ENCODE assay signal across 11 mouse cellular contexts in genomic region chr6:87915939-87916338, GRCm38 (mm10). TPM values are rescaled to one million over a fixed set of nuclear protein-coding genes. Genes with fewer than 3 reads are reported as not detected.
DNase-seq lines count a peak whose midpoint lies in the region; ATAC-seq and TF ChIP-seq lines count a peak whose summit lies in the region.
"Had no signal": no experiment of that assay in that cellular context is flagged by ENCODE, and none has a peak within 500 bp of the region (broad histone marks: within the 10 kb centered on the region; RNA-seq: fewer than 3 reads in every experiment).

No protein-coding gene starts in this region.

- TF ChIP-seq RAD21 in CH12.LX (IDR thresholded peaks at IDR 0.05; ENCODE audit: low read depth, low read length): peak; percentile 7

- H3K27me3 ChIP-seq in CH12.LX (replicated peaks): no peaks in the 10 kb centered on the region

- TF ChIP-seq CTCF in CH12.LX (conservative IDR thresholded peaks at IDR 0.05 in 1 of 2, IDR thresholded peaks at IDR 0.05 in 1 of 2; ENCODE audit: low read depth in 2 of 2, low read length in 2 of 2): 0 out of 4 replicates have a peak, but pooled peaks of 1 of the 2 experiments have one; percentile 5

- dilution Hi-C loops in CH12.LX (cut with MboI; ENCODE audit: extremely low pct_ligation_motif_present, extremely low pct_unique_long_range_greater_than_20kb, low sequenced_read_pairs): no loop called here

- peaks cover 12 to 51% of the 10 kb centered on the region in 2 experiments for H3K4me1 ChIP-seq in CH12.LX (ENCODE audit: control insufficient read depth in 1 of 2, insufficient read depth in 2 of 2)

- H3K4me2 ChIP-seq in CH12.LX (ENCODE audit: insufficient read depth, low read depth, poor library complexity, severe bottlenecking): peak overlapping the region; percentile 96

- no peaks in the 10 kb centered on the region for H3K79me2 ChIP-seq in CH12.LX (replicated peaks; ENCODE audit: control insufficient read depth, extremely low read depth, insufficient read depth, poor library complexity, severe bottlenecking)

- no peak overlapping the region for H3K9ac ChIP-seq in CH12.LX (ENCODE audit: insufficient read depth, low read depth)

- peaks cover 19 to 34% of the 10 kb centered on the region in 2 experiments for H3K36me3 ChIP-seq in CH12.LX (replicated peaks in 1 of 2; ENCODE audit: control insufficient read depth in 1 of 2, insufficient read depth in 1 of 2, low read length in 1 of 2)

- peak overlapping the region in 1 of 3 experiments; percentile 29 for H3K4me3 ChIP-seq in CH12.LX (replicated peaks in 1 of 3; ENCODE audit: low read depth in 2 of 3, low read length in 2 of 3, poor library complexity in 1 of 3)

- ATAC-seq in neutrophil, adult 5-6 weeks (ENCODE audit: extremely low read depth, insufficient number of reproducible peaks, low FRiP score, poor library complexity, severe bottlenecking): peak; percentile 76

- peak; percentile 100 for TF ChIP-seq EP300 in CH12.LX (IDR thresholded peaks at IDR 0.05; ENCODE audit: low read length)

- peaks cover 12% of the 10 kb centered on the region for H3K9me3 ChIP-seq in CH12.LX (replicated peaks; ENCODE audit: low read length)

- DNase-seq in lung, postnatal 25 days (ENCODE audit: low spot score): peak; percentile 40
- no peak for DNase-seq in lung, postnatal 4 days
- peak; percentile 94 for DNase-seq in CH12.LX (ENCODE audit: extremely low read depth)
- DNase-seq in c-Kit-positive CD71-negative TER-119-negative erythroid progenitor cells, embryonic 14.5 days (ENCODE audit: low read depth): peak; percentile 75
- DNase-seq in layer of hippocampus, adult 8-10 months (ENCODE audit: low spot score in 2 of 2): no peak
- DNase-seq in cerebellum, adult 18-20 months: no peak
- DNase-seq: cerebellum, adult 11 months; heart, postnatal 14 days; kidney, postnatal 10 days; lung, adult 18-20 months had no signal

- TF ChIP-seq POLR2A in CH12.LX (IDR thresholded peaks at IDR 0.05; ENCODE audit: low read depth, low read length): no peak

- in situ Hi-C loops in CH12.LX (cut with MboI; ENCODE audit: low pct_ligation_motif_present, low pct_unique_long_range_greater_than_20kb, low sequenced_read_pairs): loop anchor here (25.0 kb wide), 1 partner anchor 171 kb away; the partner anchor contains the start of gene Rpn1

- H3K27ac ChIP-seq in CH12.LX (ENCODE audit: insufficient read depth, low read depth): peak overlapping the region; percentile 69

TF ChIP-seq in CH12.LX, 34 proteins besides CTCF, POLR2A, EP300 and RAD21:
- TF ChIP-seq ZMIZ1 (IDR thresholded peaks at IDR 0.05; ENCODE audit: low read depth, low read length) (no peak), SIN3A (IDR thresholded peaks at IDR 0.05; ENCODE audit: low read length) (peak; percentile 99), JUN (IDR thresholded peaks at IDR 0.05; ENCODE audit: insufficient read depth, low read depth, low read length) (peak; percentile 99), ETS1 (conservative IDR thresholded peaks at IDR 0.05; ENCODE audit: low read depth, low read length) (peak; percentile 100), MAX (IDR thresholded peaks at IDR 0.05; ENCODE audit: low read length) (peak; percentile 91), MYC (IDR thresholded peaks at IDR 0.05; ENCODE audit: low read depth, low read length) (peak; percentile 97), KAT2A (IDR thresholded peaks at IDR 0.05; ENCODE audit: insufficient replicate concordance, low read length) (no peak), CHD2 (IDR thresholded peaks at IDR 0.05; ENCODE audit: low read length) (peak; percentile 90), BHLHE40 (IDR thresholded peaks at IDR 0.05; ENCODE audit: low read depth, low read length) (peak; percentile 96), E2F4 (IDR thresholded peaks at IDR 0.05; ENCODE audit: insufficient replicate concordance, low read depth, low read length) (peak; percentile 34; the same call in 1 of the 2 replicates), RCOR1 (conservative IDR thresholded peaks at IDR 0.05; ENCODE audit: low read depth, low read length) (peak; percentile 98), HCFC1 (IDR thresholded peaks at IDR 0.05; ENCODE audit: low read depth, low read length) (peak; percentile 32; the same call in 1 of the 2 replicates), MAZ (IDR thresholded peaks at IDR 0.05; ENCODE audit: low read depth, low read length) (peak; percentile 69; the same call in 1 of the 2 replicates), SMC3 (IDR thresholded peaks at IDR 0.05; ENCODE audit: low read depth, low read length) (no peak), MXI1 (IDR thresholded peaks at IDR 0.05; ENCODE audit: low read depth, low read length) (peak; percentile 96), MEF2A (IDR thresholded peaks at IDR 0.05; ENCODE audit: borderline replicate concordance, low read depth, low read length) (peak; percentile 94), POLR2AphosphoS2 (IDR thresholded peaks at IDR 0.05; ENCODE audit: low read depth, low read length) (no peak), PAX5 (IDR thresholded peaks at IDR 0.05; ENCODE audit: low read length) (no peak), ZNF384 (IDR thresholded peaks at IDR 0.05; ENCODE audit: low read depth, low read length) (peak; percentile 97), MAFK (IDR thresholded peaks at IDR 0.05; ENCODE audit: insufficient replicate concordance, low read length) (peak; percentile 87), TCF12 (IDR thresholded peaks at IDR 0.05; ENCODE audit: low read depth, low read length) (peak; percentile 95), IRF4 (IDR thresholded peaks at IDR 0.05; ENCODE audit: low read depth, low read length) (peak; percentile 99), ZKSCAN1 (IDR thresholded peaks at IDR 0.05; ENCODE audit: borderline replicate concordance, low read depth, low read length) (no peak), TBP (conservative IDR thresholded peaks at IDR 0.05; ENCODE audit: low read depth, low read length) (0 out of 2 replicates have a peak, but pooled peaks have one; percentile 59), CHD1 (IDR thresholded peaks at IDR 0.05; ENCODE audit: low read depth, low read length) (no peak), JUND (conservative IDR thresholded peaks at IDR 0.05; ENCODE audit: low read depth, low read length) (peak; percentile 100)
TF ChIP-seq in CH12.LX: peak in this region for 19.

RNA-seq across cellular contexts. Expression of gene Hmces, which starts 2.2 kb away (rescaled TPM):
- total RNA-seq in CH12.LX (2012; rRNA removed) (8.4 and 11.8 TPM in 2 replicates), CH12.LX (2014; rRNA removed) (0.31 and 0.73 TPM in 2 replicates)
- polyA plus RNA-seq in CH12.LX (2012; ENCODE audit: insufficient read length, low read depth): 0.99 and 1.4 TPM in 2 replicates
- 41.1 and 63.9 TPM in 2 replicates for total RNA-seq in neutrophil, adult 5-6 weeks (2017)
- 10 to 100 TPM; 24.1 to 26.4 (median 26.1) TPM for total RNA-seq in layer of hippocampus, adult 8-10 months (2022)

RNA-seq across cellular contexts. Expression of gene Copg1, which starts 28.3 kb away (rescaled TPM):
- total RNA-seq in CH12.LX (2012; rRNA removed) (85.1 and 99.3 TPM in 2 replicates), CH12.LX (2014; rRNA removed) (75.6 and 78.3 TPM in 2 replicates)
- polyA plus RNA-seq in CH12.LX (2012; ENCODE audit: insufficient read length, low read depth): 81.3 and 91.9 TPM in 2 replicates
- 67.4 and 77.5 TPM in 2 replicates for total RNA-seq in neutrophil, adult 5-6 weeks (2017)
- 100 to 1,000 TPM; 243 to 262 (median 251) TPM for total RNA-seq in layer of hippocampus, adult 8-10 months (2022)

Comparison
In these comparisons a context has a peak if more than half of its experiments do, and no peak if none do; other contexts are left out.
1. DNase-seq: peak in lung, postnatal 25 days (single experiment), CH12.LX (single experiment) and c-Kit-positive CD71-negative TER-119-negative erythroid progenitor cells, embryonic 14.5 days (single experiment); none in lung, postnatal 4 days (0 of 2), layer of hippocampus, adult 8-10 months (0 of 2) and cerebellum, adult 18-20 months (0 of 2).